Mouse (Mus musculus): ENCODE results near the gene D130040H23Rik. TPM values are rescaled to one million over a fixed set of nuclear protein-coding genes. Genes with fewer than 3 reads are reported as not detected.

Gene D130040H23Rik
- 1.6 and 1.7 TPM in 2 replicates for polyA plus RNA-seq (2015; fragmentation: Nextera tagmentation; extraction: Ambion mirVana)

DNA sequence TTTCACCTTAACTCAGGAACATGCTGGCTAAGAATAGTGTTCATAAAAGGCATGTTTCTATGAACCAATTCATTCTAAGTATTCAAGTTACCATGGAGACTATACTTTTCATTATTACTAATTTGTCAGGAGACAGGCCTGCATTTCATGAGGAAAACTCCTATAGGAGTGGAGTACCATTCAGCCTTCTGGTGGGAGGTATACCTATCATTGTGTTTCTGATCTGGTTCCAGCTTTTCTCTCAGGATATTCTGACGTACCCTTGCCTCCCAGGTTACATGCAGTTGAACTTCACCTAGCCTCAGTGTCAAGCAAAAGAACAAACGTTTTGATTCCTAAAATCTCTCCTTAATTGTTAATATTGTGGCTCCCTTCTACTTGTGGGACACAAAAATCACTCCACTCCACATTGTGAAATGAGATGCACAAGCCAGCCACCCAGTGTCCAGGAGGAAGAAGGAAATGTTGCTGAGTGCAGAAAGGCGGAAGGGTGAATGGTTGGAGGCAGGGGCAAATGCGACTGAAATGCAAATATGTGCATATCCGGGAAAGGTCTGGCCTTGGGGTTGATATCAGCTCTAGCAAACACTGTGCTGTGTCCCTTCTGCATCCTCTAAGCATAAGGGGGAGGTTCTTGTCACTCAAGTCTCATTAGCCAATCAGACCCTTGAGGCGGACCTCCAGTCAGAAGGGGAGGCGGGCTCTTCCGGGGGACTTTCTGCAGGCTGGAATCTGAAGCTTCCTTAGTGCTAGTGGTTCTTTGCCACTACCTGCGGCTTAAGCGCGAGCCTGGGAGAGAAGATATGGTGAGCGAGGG lies at the start of gene D130040H23Rik:
D130040H23Rik (plus strand) TSS at position 695 of the 817 bp plus-strand sequence.
- H3K9ac ChIP-seq (replicated peaks; ENCODE audit: low read depth) = peak within 1 kb of the TSS; percentile 47
- DNase-seq (ENCODE audit: low spot score) = peak; percentile 95
- no peaks in the 10 kb centered on the region for H3K27me3 ChIP-seq (replicated peaks; ENCODE audit: insufficient read depth, low read length)
- WGBS = 7% methylated on average over 12 of the region's 12 CpGs
- no peaks in the 10 kb centered on the region for H3K9me3 ChIP-seq (ENCODE audit: low read length)
- no peaks in the 10 kb centered on the region for H3K36me3 ChIP-seq (ENCODE audit: insufficient read depth, low read length)
- no peak within 1 kb of the TSS for H3K27ac ChIP-seq (ENCODE audit: low read length)
- peak within 1 kb of the TSS; percentile 72 for H3K4me2 ChIP-seq (replicated peaks; ENCODE audit: low read depth, low read length)
- ATAC-seq = peak; percentile 100
- TF ChIP-seq CTCF (IDR thresholded peaks at IDR 0.05) = 0 out of 2 replicates have a peak, but pooled peaks have one; percentile 11
- no peak for TF ChIP-seq EP300 (IDR thresholded peaks at IDR 0.05)
- H3K4me3 ChIP-seq (ENCODE audit: low read depth, low read length) = peak within 1 kb of the TSS; percentile 48
- H3K4me1 ChIP-seq (ENCODE audit: insufficient read depth, low read depth, low read length) = no peaks in the 10 kb centered on the region

DNA sequence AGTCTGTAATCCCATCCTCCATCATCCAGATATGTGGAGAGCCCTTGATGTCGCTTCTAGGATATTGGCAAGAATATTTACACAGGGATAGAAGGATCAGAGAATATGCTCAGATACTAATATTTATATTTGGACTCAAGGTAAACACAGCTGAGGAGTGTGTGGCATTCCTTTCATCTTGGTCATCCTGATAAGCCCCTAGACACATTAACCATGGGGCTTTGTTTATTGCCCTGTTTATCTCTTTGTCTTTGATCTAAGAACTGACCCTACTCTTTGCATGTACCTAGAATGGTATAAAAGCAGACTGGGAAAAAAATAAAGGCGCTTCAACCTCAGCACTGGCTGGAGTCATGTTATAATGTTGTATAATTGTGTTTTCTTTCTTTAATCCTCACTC lies 28.3 kb upstream of the D130040H23Rik start:
- ATAC-seq (no peak), DNase-seq (ENCODE audit: low spot score) (no peak)
- Histone ChIP-seq H3K36me3 (ENCODE audit: insufficient read depth, low read length) (no peaks in the 10 kb centered on the region), H3K9me3 (ENCODE audit: low read length) (no peaks in the 10 kb centered on the region), H3K27ac (ENCODE audit: low read length) (no peak overlapping the region), H3K4me3 (ENCODE audit: low read depth, low read length) (no peak overlapping the region), H3K27me3 (replicated peaks; ENCODE audit: insufficient read depth, low read length) (no peaks in the 10 kb centered on the region), H3K9ac (replicated peaks; ENCODE audit: low read depth) (no peak overlapping the region), H3K4me1 (ENCODE audit: insufficient read depth, low read depth, low read length) (no peaks in the 10 kb centered on the region), H3K4me2 (replicated peaks; ENCODE audit: low read depth, low read length) (no peak overlapping the region)
- WGBS = 28% methylated on average over 2 of the region's 2 CpGs
- TF ChIP-seq EP300 (IDR thresholded peaks at IDR 0.05) (no peak), CTCF (IDR thresholded peaks at IDR 0.05) (no peak)

DNA sequence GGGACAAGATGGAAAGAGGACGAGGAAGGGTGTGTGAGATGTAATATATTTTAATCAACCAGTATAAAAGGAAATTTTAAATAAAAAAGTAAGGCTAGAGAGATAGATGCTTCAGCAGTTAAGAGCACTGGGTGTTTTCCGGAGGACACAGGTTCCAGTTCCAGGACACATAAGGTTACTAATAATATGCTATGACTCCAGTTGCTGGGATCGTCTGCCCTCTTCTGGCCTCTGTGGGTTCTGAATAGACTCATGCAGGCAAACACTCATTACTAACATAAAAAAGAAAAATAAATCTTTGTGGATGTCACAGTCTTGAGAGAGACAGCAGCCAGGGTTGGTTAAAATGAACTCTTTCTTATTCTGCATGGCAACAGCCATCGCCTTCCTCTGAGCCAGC lies 2.4 kb upstream of the D130040H23Rik start:
- H3K4me2 ChIP-seq (replicated peaks; ENCODE audit: low read depth, low read length) = no peak overlapping the region
- TF ChIP-seq EP300 (IDR thresholded peaks at IDR 0.05) (no peak), CTCF (IDR thresholded peaks at IDR 0.05) (peak; percentile 25)
- no peaks in the 10 kb centered on the region for H3K36me3 ChIP-seq (ENCODE audit: insufficient read depth, low read length)
- no peaks in the 10 kb centered on the region for H3K27me3 ChIP-seq (replicated peaks; ENCODE audit: insufficient read depth, low read length)
- peak; percentile 7 for DNase-seq (ENCODE audit: low spot score)
- no peak overlapping the region for H3K4me3 ChIP-seq (ENCODE audit: low read depth, low read length)
- H3K27ac ChIP-seq (ENCODE audit: low read length) = no peak overlapping the region
- H3K9me3 ChIP-seq (ENCODE audit: low read length) = no peaks in the 10 kb centered on the region
- ATAC-seq = no peak
- 56% methylated on average over 4 of the region's 4 CpGs for WGBS
- no peak overlapping the region for H3K9ac ChIP-seq (replicated peaks; ENCODE audit: low read depth)
- H3K4me1 ChIP-seq (ENCODE audit: insufficient read depth, low read depth, low read length) = no peaks in the 10 kb centered on the region

DNA sequence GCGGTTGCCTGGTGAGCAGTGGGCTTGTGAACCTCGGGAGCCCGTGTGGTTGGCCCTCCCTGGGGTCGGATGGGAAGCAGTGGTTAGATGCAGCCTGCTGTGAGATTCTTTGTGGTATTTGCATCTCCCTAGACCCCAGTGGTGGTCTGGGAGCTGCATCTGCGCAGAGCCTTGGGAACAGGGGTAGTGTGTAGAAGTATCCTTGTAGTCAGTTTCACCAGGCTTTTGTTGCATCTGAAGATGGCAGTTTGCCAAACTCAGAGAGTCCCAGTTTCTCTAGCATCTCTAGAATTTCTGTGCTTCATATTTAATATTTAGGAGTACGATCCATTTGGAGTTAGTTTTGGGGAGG lies 299 bp downstream of the D130040H23Rik start:
- 13% methylated on average over 6 of the region's 6 CpGs for WGBS
- no peak overlapping the region for H3K27ac ChIP-seq (ENCODE audit: low read length)

DNA sequence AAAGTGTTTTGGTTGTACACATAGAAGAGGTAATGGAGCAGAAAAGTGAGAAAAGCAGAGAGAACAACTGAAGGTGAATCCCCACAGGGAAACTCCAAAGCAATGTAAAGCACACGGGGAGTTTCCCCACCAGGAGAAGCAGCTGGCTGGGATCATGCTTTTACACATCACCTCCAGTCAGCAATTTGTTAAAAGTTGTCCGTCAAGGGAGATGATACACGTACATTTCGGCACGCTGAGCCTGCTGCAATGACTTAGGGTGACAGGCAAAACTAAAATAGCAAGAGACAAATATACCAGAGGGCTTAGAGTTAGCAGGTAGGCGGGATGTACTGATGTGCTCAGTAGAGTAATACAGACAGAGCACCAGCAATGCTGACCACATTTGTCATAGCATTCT lies 1.6 kb downstream of the D130040H23Rik start:
- TF ChIP-seq EP300 (IDR thresholded peaks at IDR 0.05) (no peak), CTCF (IDR thresholded peaks at IDR 0.05) (no peak)
- H3K27ac ChIP-seq (ENCODE audit: low read length) = no peak overlapping the region
- H3K4me2 ChIP-seq (replicated peaks; ENCODE audit: low read depth, low read length) = no peak overlapping the region
- H3K9me3 ChIP-seq (ENCODE audit: low read length) = no peaks in the 10 kb centered on the region
- no peaks in the 10 kb centered on the region for H3K36me3 ChIP-seq (ENCODE audit: insufficient read depth, low read length)
- ATAC-seq (no peak), DNase-seq (ENCODE audit: low spot score) (no peak)
- H3K9ac ChIP-seq (replicated peaks; ENCODE audit: low read depth) = no peak overlapping the region
- H3K4me1 ChIP-seq (ENCODE audit: insufficient read depth, low read depth, low read length) = no peaks in the 10 kb centered on the region
- no peak overlapping the region for H3K4me3 ChIP-seq (ENCODE audit: low read depth, low read length)
- H3K27me3 ChIP-seq (replicated peaks; ENCODE audit: insufficient read depth, low read length) = no peaks in the 10 kb centered on the region
- WGBS = 91% methylated on average over 6 of the region's 6 CpGs

More for the DNA sequence above, 299 bp downstream of the D130040H23Rik start:
- no peaks in the 10 kb centered on the region for H3K4me1 ChIP-seq (ENCODE audit: insufficient read depth, low read depth, low read length)
- H3K36me3 ChIP-seq (ENCODE audit: insufficient read depth, low read length) = no peaks in the 10 kb centered on the region
- peak; percentile 15 for DNase-seq (ENCODE audit: low spot score)
- H3K27me3 ChIP-seq (replicated peaks; ENCODE audit: insufficient read depth, low read length) = no peaks in the 10 kb centered on the region
- TF ChIP-seq CTCF (IDR thresholded peaks at IDR 0.05) = no peak
- no peak for TF ChIP-seq EP300 (IDR thresholded peaks at IDR 0.05)
- H3K9ac ChIP-seq (replicated peaks; ENCODE audit: low read depth) = peak overlapping the region; percentile 47
- peak; percentile 59 for ATAC-seq
- H3K4me3 ChIP-seq (ENCODE audit: low read depth, low read length) = peak overlapping the region; percentile 48
- H3K9me3 ChIP-seq (ENCODE audit: low read length) = no peaks in the 10 kb centered on the region
- H3K4me2 ChIP-seq (replicated peaks; ENCODE audit: low read depth, low read length) = peak overlapping the region; percentile 72

DNA sequence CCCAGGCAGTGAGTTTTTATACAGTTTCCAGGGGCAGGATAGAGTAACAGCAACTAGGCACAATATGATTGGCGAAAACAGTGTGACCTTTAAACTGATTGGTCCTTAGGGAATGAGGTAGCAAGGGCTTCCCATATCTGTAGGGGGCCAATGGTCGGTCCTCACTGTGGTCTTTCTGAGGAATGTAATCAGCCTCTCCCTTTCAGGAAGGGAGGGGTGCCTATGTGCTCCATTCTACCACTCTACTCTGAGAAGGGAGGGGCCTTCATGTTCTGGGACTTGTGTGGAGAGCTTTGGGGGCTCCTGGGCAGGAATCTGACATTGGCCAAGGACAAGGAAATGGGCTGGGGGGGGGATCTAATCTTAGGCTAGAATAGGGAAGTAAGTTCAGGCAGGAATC lies 53.9 kb downstream of the D130040H23Rik start:
- Histone ChIP-seq H3K4me2 (replicated peaks; ENCODE audit: low read depth, low read length) (no peak overlapping the region), H3K4me3 (ENCODE audit: low read depth, low read length) (no peak overlapping the region), H3K9me3 (ENCODE audit: low read length) (no peaks in the 10 kb centered on the region), H3K9ac (replicated peaks; ENCODE audit: low read depth) (no peak overlapping the region), H3K4me1 (ENCODE audit: insufficient read depth, low read depth, low read length) (no peaks in the 10 kb centered on the region), H3K36me3 (ENCODE audit: insufficient read depth, low read length) (no peaks in the 10 kb centered on the region), H3K27ac (ENCODE audit: low read length) (no peak overlapping the region), H3K27me3 (replicated peaks; ENCODE audit: insufficient read depth, low read length) (no peaks in the 10 kb centered on the region)
- DNase-seq (ENCODE audit: low spot score) (no peak), ATAC-seq (no peak)
- WGBS = 69% methylated on average over 2 of the region's 2 CpGs
- TF ChIP-seq EP300 (IDR thresholded peaks at IDR 0.05) (no peak), CTCF (IDR thresholded peaks at IDR 0.05) (no peak)

All from lung, postnatal 0 days (tissue).